Mouse (Mus musculus) midbrain, embryonic 16.5 days (tissue): ENCODE results near the gene Lims1. TPM values are rescaled to one million over a fixed set of nuclear protein-coding genes. Genes with fewer than 3 reads are reported as not detected.
A peak's percentile ranks its signal among the peaks of the same experiment; 100 is the strongest.
"Not testable (repeated sequence)": the region's sequence is repeated elsewhere in the genome, so short reads cannot be mapped to it uniquely, and the experiment has no call there.

Source experiments
- ATAC-seq: fragments of 200-750 bp; cut with Nextera tagmentation; 2 replicates; pipeline ENCODE4 v1.8.0; 2017; ENCODE audit warnings: moderate TSS enrichment
- H3K27ac ChIP-seq: fragments of 300-500 bp; sonication (generic); 2 replicates; pipeline ENCODE4 v1.5.1; 2014; ENCODE audit warnings: mild to moderate bottlenecking, low read length, mixed read lengths
- H3K27me3 ChIP-seq: fragments of 300-500 bp; sonication (generic); 2 replicates; pipeline ENCODE4 v1.6.1; 2014; ENCODE audit warnings: low read depth, low read length, mixed read lengths; ENCODE audit not compliant: control insufficient read depth, insufficient read depth
- H3K36me3 ChIP-seq: fragments of 300-500 bp; sonication (generic); 2 replicates; pipeline ENCODE4 v1.6.1; 2014; ENCODE audit warnings: mild to moderate bottlenecking, low read length, moderate library complexity, mixed read lengths; ENCODE audit not compliant: control insufficient read depth, insufficient read depth
- H3K4me1 ChIP-seq: fragments of 300-500 bp; sonication (generic); 2 replicates; pipeline ENCODE4 v1.6.1; 2014; ENCODE audit warnings: mild to moderate bottlenecking, low read length, mixed read lengths; ENCODE audit not compliant: control insufficient read depth, insufficient read depth
- H3K4me2 ChIP-seq: fragments of 300-500 bp; sonication (generic); 2 replicates; pipeline ENCODE4 v1.6.1; 2014; ENCODE audit warnings: mild to moderate bottlenecking, low read length, mixed read lengths
- H3K4me3 ChIP-seq: fragments of 300-500 bp; sonication (generic); 2 replicates; pipeline ENCODE4 v1.5.1; 2014; ENCODE audit warnings: low read depth, mild to moderate bottlenecking, low read length, moderate library complexity, mixed read lengths
- H3K9ac ChIP-seq: fragments of 300-500 bp; sonication (generic); 2 replicates; pipeline ENCODE4 v1.6.1; 2014; ENCODE audit warnings: low read depth, low read length, mixed read lengths
- H3K9me3 ChIP-seq: fragments of 300-500 bp; sonication (generic); replicated peaks from 2 replicates; pipeline ENCODE4 v1.6.1; 2014; ENCODE audit warnings: mild to moderate bottlenecking, low read length, mixed read lengths; ENCODE audit not compliant: control insufficient read depth, poor library complexity, severe bottlenecking
- WGBS: fragments of 180-500 bp; shearing (Covaris S2); extraction: QIAGEN DNeasy Blood & Tissue Kit; methylation state at CpG from one replicate; pipeline ENCODE4 v1.1.7; 2014; 5-methylcytosine and 5-hydroxymethylcytosine counted together
- polyA plus RNA-seq: library from polyadenylated mRNA; unstranded; fragments of >200 nt; fragmentation: Nextera tagmentation; extraction: Ambion mirVana; gene quantifications from 2 replicates; pipeline ENCODE4 v1.2.1, GENCODE M21; 2015

The Lims1 gene
- polyA plus RNA-seq, 1 experiment from 2014 or later = 47.1 TPM

DNA sequence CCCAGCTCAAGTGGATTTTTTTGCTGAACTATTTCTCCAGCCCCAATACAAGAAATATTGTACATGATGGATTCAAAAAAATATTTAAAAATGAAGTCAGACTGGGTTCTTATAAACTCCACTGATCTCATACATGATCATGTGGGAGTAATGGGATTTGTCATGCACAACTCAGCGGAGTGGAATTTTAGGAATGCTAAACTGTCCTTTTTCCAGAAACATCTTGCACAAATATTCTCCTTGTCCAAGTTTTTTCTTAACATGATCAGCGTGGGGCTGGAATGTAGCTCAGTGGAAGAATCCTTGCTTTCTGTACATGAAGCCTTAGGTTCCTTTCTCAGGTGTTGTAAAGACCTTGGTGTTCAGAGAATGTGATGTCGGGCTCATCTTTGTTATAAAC, 2.4 kb upstream of the Lims1 start:
- no peak overlapping the region for H3K9ac ChIP-seq
- WGBS = 92% methylated on average over 3 of the region's 3 CpGs
- H3K4me1 ChIP-seq = peaks cover 14% of the 10 kb centered on the region
- no peaks in the 10 kb centered on the region for H3K36me3 ChIP-seq
- no peak overlapping the region for H3K27ac ChIP-seq
- no peaks in the 10 kb centered on the region; the same call in 1 of the 2 replicates for H3K9me3 ChIP-seq
- H3K27me3 ChIP-seq = no peaks in the 10 kb centered on the region
- no peak overlapping the region for H3K4me2 ChIP-seq
- H3K4me3 ChIP-seq = no peak overlapping the region
- no peak for ATAC-seq

- 32% methylated on average over 6 of the region's 6 CpGs for WGBS
- Histone ChIP-seq H3K4me3 (peak overlapping the region; percentile 92), H3K27ac (peak overlapping the region; percentile 82), H3K4me2 (peak overlapping the region; percentile 67), H3K27me3 (no peaks in the 10 kb centered on the region), H3K9ac (0 out of 2 replicates have a peak overlapping the region, but pooled peaks have one; percentile 91), H3K9me3 (no peaks in the 10 kb centered on the region; the same call in 1 of the 2 replicates), H3K4me1 (peaks cover 22% of the 10 kb centered on the region), H3K36me3 (no peaks in the 10 kb centered on the region)
- no peak for ATAC-seq
These were observed 772 bp upstream of the Lims1 start for GRCm38 (mm10) chr10:58322361-58323027.

- no peak for ATAC-seq
- Histone ChIP-seq H3K4me1 (peaks cover 22% of the 10 kb centered on the region), H3K4me2 (0 out of 2 replicates have a peak overlapping the region, but pooled peaks have one; percentile 11), H3K4me3 (no peak overlapping the region), H3K27me3 (no peaks in the 10 kb centered on the region), H3K9me3 (no peaks in the 10 kb centered on the region), H3K9ac (no peak overlapping the region), H3K36me3 (no peaks in the 10 kb centered on the region), H3K27ac (no peak overlapping the region)
- WGBS = 33% methylated on average over 3 of the region's 3 CpGs
These were observed 3.0 kb downstream of the Lims1 start for GRCm38 (mm10) chr10:58326271-58326670.

DNA sequence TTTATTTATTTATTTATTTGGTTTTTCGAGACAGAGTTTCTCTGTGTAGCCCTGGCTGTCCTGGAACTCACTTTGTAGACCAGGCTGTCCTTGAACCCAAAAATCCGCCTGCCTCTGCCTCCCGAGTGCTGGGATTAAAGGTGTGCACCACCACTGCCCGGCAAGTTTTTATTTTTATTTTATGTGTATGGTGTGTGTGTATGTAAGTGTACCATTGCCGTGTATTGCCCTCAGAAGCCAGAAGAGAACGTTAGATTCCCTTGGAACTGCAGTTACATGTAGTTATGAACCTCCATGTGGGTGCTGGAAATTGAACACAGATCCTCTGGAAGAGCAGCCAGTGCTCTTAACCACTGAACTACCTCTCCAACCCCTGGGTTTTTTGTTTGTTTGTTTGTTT, 4.6 kb downstream of the Lims1 start:
- ATAC-seq, H3K4me3 ChIP-seq, H3K27ac ChIP-seq, H3K27me3 ChIP-seq, H3K4me2 ChIP-seq, H3K9ac ChIP-seq, H3K36me3 ChIP-seq, H3K9me3 ChIP-seq: not testable (repeated sequence)
- H3K4me1 ChIP-seq = peaks cover 22% of the 10 kb centered on the region
- WGBS = 97% methylated on average over 6 of the region's 6 CpGs

GRCm38 (mm10) chr10:58328517-58329108, 5.3 kb downstream of the Lims1 start:
- Histone ChIP-seq H3K27ac (no peak overlapping the region), H3K27me3 (no peaks in the 10 kb centered on the region), H3K4me3 (no peak overlapping the region), H3K9me3 (no peaks in the 10 kb centered on the region), H3K4me1 (peaks cover 22% of the 10 kb centered on the region), H3K36me3 (no peaks in the 10 kb centered on the region), H3K4me2 (no peak overlapping the region), H3K9ac (no peak overlapping the region)
- no peak for ATAC-seq
- 96% methylated on average over 8 of the region's 8 CpGs for whole genome bisulfite sequencing

DNA sequence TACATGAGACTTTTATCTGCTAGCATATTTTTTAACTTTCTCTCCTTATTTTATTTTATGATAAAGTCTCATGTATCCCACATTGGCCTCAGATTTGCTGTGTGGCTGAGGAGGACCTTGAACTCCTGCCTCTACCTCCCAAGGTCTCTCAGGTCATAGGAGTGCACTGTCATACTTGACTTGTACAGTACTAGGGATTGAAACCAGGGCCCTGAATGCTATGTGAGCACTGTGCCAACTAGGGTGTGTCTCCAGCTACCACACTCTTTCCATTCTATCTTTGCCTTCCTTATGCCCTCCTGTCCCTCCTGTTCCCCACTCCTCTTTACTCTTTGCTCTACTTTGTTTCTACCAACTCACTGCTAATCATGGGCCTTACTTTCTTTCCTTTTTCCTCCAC, 7.4 kb downstream of the Lims1 start:
- Histone ChIP-seq H3K27me3 (no peaks in the 10 kb centered on the region), H3K36me3 (no peaks in the 10 kb centered on the region), H3K9ac (no peak overlapping the region), H3K9me3 (no peaks in the 10 kb centered on the region), H3K4me3 (no peak overlapping the region), H3K4me2 (no peak overlapping the region), H3K27ac (no peak overlapping the region), H3K4me1 (peaks cover 11% of the 10 kb centered on the region)
- no peak for ATAC-seq

DNA sequence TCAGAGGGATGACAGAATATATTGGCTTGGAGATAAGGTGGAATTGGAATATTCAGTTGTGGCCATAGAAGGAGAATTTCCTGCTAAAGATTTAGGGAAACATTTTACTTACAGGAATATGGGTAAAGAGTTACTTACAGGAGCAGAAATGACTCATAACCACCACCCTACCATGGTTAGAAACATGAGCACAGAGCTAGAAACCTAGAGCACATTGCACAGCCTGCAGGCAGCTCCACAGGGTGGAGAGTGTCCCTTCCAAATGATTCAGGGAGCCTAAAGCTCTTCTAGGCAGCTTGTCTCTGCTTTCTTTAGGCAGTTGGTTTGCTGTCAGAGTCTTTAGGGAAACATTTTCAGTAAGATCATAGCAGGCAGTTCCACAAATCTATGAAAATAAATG, 8.5 kb downstream of the Lims1 start:
- Histone ChIP-seq H3K27ac (no peak overlapping the region), H3K9me3 (no peaks in the 10 kb centered on the region), H3K4me2 (no peak overlapping the region), H3K4me1 (no peaks in the 10 kb centered on the region), H3K9ac (no peak overlapping the region), H3K27me3 (no peaks in the 10 kb centered on the region), H3K36me3 (no peaks in the 10 kb centered on the region), H3K4me3 (no peak overlapping the region)
- ATAC-seq = no peak

DNA sequence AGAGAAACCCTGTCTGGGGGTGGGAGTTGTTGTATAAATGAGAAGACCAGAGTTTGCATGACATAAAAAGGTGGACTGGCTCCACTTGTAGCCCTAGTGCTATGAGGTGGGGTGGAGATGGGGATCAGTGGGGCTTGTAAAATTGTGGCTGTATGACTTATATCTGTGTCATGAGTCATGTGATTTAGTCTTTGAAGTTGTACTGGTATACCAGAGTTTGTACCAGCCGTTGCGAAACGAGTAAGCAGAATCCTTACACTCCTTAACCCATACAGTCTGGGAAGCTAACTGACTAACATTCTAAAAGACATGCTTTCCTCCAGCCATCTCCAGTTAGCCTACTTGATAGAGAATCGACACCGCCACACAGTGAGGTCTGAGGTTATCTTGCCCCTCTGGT, 10.1 kb downstream of the Lims1 start:
- H3K27ac ChIP-seq = no peak overlapping the region
- 92% methylated on average over 5 of the region's 5 CpGs for WGBS
- no peaks in the 10 kb centered on the region for H3K36me3 ChIP-seq
- ATAC-seq = no peak
- no peak overlapping the region for H3K9ac ChIP-seq
- H3K27me3 ChIP-seq = no peaks in the 10 kb centered on the region
- H3K4me2 ChIP-seq = no peak overlapping the region
- no peaks in the 10 kb centered on the region for H3K4me1 ChIP-seq
- no peaks in the 10 kb centered on the region for H3K9me3 ChIP-seq
- no peak overlapping the region for H3K4me3 ChIP-seq

DNA sequence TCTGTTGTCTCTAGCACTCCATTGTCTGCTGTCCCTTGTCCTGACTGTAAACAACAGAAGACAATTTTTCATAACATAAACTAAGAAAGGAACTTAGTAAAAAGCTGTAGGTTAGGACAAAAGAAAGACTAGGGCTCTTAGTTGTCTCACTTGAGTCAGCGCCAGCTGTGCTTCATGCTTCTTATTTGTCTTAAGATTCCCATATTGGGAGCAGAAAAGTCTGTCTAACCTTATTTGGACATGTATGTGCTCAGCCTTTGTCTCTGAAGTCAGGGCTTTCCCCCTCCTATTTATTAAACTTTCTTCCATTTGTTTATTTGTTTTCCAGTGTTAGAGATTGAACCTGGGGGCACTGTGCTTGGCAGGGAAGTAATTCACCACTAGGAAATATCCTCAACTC, 12.9 kb downstream of the Lims1 start:
- no peak overlapping the region for H3K27ac ChIP-seq
- 91% methylated on average over 1 of the region's 1 CpGs for WGBS

More for the DNA sequence above, 12.9 kb downstream of the Lims1 start:
- H3K9ac ChIP-seq = no peak overlapping the region
- no peaks in the 10 kb centered on the region for H3K4me1 ChIP-seq
- H3K9me3 ChIP-seq = no peaks in the 10 kb centered on the region
- H3K4me2 ChIP-seq = no peak overlapping the region
- H3K36me3 ChIP-seq = no peaks in the 10 kb centered on the region
- no peak overlapping the region for H3K4me3 ChIP-seq
- H3K27me3 ChIP-seq = no peaks in the 10 kb centered on the region
- ATAC-seq = no peak
